Mouse (Mus musculus) E14TG2a.4 (cell line): Measurements from ENCODE around the gene Polr3c.

Experiments
- CTCF ChIP-seq: conservative IDR thresholded peaks from 2 replicates; pipeline ENCODE4 v1.5.1; 2014; ENCODE audit warnings: low read length
- NANOG ChIP-seq: IDR thresholded peaks from 2 replicates; pipeline ENCODE4 v1.6.1; 2014; ENCODE audit warnings: borderline replicate concordance, low read length, mixed read lengths

- TF ChIP-seq CTCF (no peak), NANOG (no peak)
Observed at GRCm38 (mm10) chr3:96759695-96760094, 32.3 kb upstream of the Polr3c start.
